Mouse (Mus musculus) limb, embryonic 13.5 days (tissue): ENCODE measurements around the gene Lhfp. TPM values are rescaled to one million over a fixed set of nuclear protein-coding genes. Genes with fewer than 3 reads are reported as not detected.

Experiments
- ATAC-seq: fragments of 200-750 bp; cut with Nextera tagmentation; 2 replicates; pipeline ENCODE4 v1.8.0; 2017; ENCODE audit warnings: low read depth, moderate number of reproducible peaks, moderate TSS enrichment; ENCODE audit not compliant: low FRiP score
- H3K27ac ChIP-seq: fragments of 300-500 bp; sonication (generic); 2 replicates; pipeline ENCODE4 v1.5.1; 2015; ENCODE audit warnings: inconsistent platforms, mild to moderate bottlenecking, moderate library complexity
- H3K27me3 ChIP-seq: fragments of 300-500 bp; sonication (generic); 2 replicates; pipeline ENCODE4 v1.6.1; 2015; ENCODE audit warnings: mild to moderate bottlenecking, inconsistent platforms
- H3K36me3 ChIP-seq: fragments of 300-500 bp; sonication (generic); 2 replicates; pipeline ENCODE4 v1.6.1; 2015; ENCODE audit warnings: inconsistent platforms, mild to moderate bottlenecking, moderate library complexity
- H3K4me1 ChIP-seq: fragments of 300-500 bp; sonication (generic); 2 replicates; pipeline ENCODE4 v1.6.1; 2015; ENCODE audit warnings: inconsistent platforms
- H3K4me2 ChIP-seq: fragments of 300-500 bp; sonication (generic); replicated peaks from 2 replicates; pipeline ENCODE4 v1.6.1; 2015; ENCODE audit warnings: inconsistent platforms, mild to moderate bottlenecking, moderate library complexity
- H3K4me3 ChIP-seq: fragments of 300-500 bp; sonication (generic); 2 replicates; pipeline ENCODE4 v1.5.1; 2015; ENCODE audit warnings: moderate library complexity, mild to moderate bottlenecking, inconsistent platforms
- H3K9ac ChIP-seq: fragments of 300-500 bp; sonication (generic); 2 replicates; pipeline ENCODE4 v1.6.1; 2015; ENCODE audit warnings: mild to moderate bottlenecking, inconsistent platforms
- H3K9me3 ChIP-seq: fragments of 300-500 bp; sonication (generic); 2 replicates; pipeline ENCODE4 v1.6.1; 2016; ENCODE audit warnings: inconsistent platforms
- WGBS: fragments of 180-500 bp; shearing (Covaris S2); methylation state at CpG from one replicate; pipeline ENCODE4 v1.1.7; 2015; 5-methylcytosine and 5-hydroxymethylcytosine counted together
- polyA plus RNA-seq: library from polyadenylated mRNA; unstranded; fragments of >200 nt; fragmentation: Nextera tagmentation; extraction: Ambion mirVana; gene quantifications from 2 replicates; pipeline ENCODE4 v1.2.1, GENCODE M21; 2015

Gene Lhfp
- polyA plus RNA-seq, 1 experiment from 2014 or later = 98.0 TPM

DNA sequence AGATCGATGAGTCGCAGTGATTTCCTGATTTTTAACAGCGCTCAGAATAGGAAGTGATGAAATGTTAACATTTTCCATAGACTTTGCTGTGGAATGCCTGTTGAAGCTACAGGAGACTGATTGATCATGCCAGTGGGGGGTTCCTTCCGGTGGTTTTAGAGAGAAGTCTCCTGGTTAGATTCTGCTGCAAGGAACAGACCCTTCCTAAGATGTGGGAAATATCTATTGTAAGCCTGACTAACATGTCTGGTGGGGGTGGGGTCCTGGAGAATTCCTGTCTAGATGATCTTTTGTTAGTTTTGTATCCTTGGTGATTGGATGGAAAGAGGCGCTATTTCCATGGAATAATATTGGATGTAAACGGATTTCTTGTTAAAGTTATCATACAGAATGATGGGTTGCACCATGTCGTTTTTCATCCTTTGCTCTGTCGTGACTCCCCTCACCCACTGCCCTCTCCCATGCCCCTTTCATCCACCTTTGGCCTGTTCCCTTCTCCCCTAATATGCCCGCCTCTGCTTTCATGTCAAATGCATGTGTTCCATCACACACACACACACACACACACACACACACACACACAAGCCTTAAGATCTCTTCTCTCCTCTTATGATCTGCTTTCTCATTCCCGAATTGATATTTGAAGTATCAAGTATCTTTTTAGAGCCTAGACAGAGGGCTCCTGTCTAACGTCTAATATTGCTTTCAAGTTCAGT, 165.3 kb downstream of the Lhfp start:
- Histone ChIP-seq H3K27ac (no peak overlapping the region), H3K9ac (no peak overlapping the region), H3K9me3 (no peaks in the 10 kb centered on the region), H3K4me2 (no peak overlapping the region), H3K27me3 (no peaks in the 10 kb centered on the region), H3K4me3 (no peak overlapping the region), H3K36me3 (no peaks in the 10 kb centered on the region), H3K4me1 (peaks cover 71% of the 10 kb centered on the region)
- WGBS = 71% methylated on average over 11 of the region's 11 CpGs
- no peak for ATAC-seq

DNA sequence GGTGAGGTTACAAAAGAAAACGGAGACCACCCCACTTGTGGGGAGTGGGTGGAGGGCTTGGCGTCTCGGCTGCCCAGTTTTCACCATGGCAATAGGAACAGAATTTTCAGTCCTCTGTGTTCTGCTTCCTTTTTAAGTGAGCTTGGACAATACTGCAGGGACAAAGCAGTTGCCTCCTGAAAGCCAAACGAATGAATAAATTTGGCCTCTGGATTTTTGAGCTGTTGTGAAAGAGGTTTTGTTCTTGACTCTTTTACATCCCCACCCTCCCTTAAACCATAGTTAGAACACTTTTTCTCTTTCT, 165.8 kb downstream of the Lhfp start:
- Histone ChIP-seq H3K4me3 (no peak overlapping the region), H3K9me3 (no peaks in the 10 kb centered on the region), H3K27ac (no peak overlapping the region), H3K9ac (no peak overlapping the region), H3K4me2 (no peak overlapping the region), H3K36me3 (no peaks in the 10 kb centered on the region), H3K27me3 (no peaks in the 10 kb centered on the region), H3K4me1 (peaks cover 68% of the 10 kb centered on the region)
- no peak for ATAC-seq
- WGBS = 68% methylated on average over 4 of the region's 4 CpGs

DNA sequence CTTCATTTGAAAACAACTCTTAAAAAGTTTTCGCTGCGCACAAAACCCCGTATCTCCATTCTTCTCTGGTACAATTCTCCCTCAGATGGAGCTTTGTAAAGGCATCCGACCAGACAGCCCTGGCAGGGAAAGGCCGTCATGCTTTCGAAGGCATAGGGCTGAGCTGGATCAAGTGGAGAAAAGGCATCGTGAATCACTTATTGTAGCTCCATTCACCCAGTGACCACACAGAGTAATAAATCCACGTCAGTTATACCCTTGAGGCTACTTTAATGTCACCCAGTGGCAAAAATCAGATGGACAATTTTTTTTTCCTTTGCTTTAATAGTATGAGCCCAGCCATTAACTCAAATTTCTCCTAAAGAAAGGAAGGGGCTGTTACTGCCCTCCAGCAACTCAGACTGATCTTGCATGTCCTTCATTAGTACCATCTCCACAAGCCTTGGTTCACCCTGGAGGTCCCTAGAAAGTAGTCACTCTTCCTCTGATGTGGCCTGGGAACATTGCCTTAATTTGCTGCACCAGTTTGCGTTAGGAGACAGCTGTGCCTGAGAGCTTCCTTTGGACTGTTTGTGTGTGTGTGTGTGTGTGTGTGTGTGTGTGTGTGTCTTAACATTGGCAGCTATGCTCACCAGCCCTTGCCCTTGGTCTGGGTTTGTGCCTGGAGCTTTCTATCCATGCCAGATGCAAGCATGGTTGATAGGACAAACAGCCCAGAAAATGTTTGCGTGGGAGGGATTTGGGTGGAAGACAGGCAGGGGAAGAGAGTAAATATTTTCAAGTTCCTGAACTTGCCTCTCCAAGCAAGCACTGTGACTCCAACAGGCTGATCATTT, 169.6 kb downstream of the Lhfp start:
- H3K36me3 ChIP-seq = no peaks in the 10 kb centered on the region
- H3K27ac ChIP-seq = no peak overlapping the region
- no peak overlapping the region for H3K4me3 ChIP-seq
- no peak for ATAC-seq
- WGBS = 52% methylated on average over 10 of the region's 10 CpGs
- H3K4me2 ChIP-seq = no peak overlapping the region
- peaks cover 58% of the 10 kb centered on the region for H3K4me1 ChIP-seq
- no peaks in the 10 kb centered on the region for H3K9me3 ChIP-seq
- no peak overlapping the region for H3K9ac ChIP-seq
- H3K27me3 ChIP-seq = no peaks in the 10 kb centered on the region

DNA sequence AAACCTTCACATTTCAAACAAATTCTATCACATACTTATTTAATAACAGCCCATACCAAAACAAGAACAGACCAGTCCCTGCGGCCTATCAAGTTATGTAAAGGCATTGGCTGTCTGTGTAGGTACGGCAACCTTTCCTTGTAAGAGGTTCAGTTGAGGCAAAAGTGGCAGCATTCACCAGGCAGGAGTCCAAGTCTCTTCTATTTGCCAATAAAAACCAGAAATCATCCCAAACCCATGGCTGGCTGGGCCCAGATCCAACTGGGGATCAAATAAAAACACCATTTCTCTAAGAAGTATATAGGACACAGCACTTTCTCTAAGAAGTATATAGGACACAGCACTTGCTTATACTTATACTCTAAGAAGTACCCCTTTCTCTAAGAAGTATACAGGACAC, 171.3 kb downstream of the Lhfp start:
- 47% methylated on average over 2 of the region's 2 CpGs for WGBS
- H3K4me2 ChIP-seq = no peak overlapping the region
- H3K36me3 ChIP-seq = no peaks in the 10 kb centered on the region
- ATAC-seq = peak; percentile 36; the same call in 1 of the 2 replicates
- no peaks in the 10 kb centered on the region for H3K27me3 ChIP-seq
- H3K4me3 ChIP-seq = no peak overlapping the region
- no peaks in the 10 kb centered on the region for H3K9me3 ChIP-seq
- H3K4me1 ChIP-seq = peaks cover 50% of the 10 kb centered on the region
- no peak overlapping the region for H3K9ac ChIP-seq
- no peak overlapping the region for H3K27ac ChIP-seq

DNA sequence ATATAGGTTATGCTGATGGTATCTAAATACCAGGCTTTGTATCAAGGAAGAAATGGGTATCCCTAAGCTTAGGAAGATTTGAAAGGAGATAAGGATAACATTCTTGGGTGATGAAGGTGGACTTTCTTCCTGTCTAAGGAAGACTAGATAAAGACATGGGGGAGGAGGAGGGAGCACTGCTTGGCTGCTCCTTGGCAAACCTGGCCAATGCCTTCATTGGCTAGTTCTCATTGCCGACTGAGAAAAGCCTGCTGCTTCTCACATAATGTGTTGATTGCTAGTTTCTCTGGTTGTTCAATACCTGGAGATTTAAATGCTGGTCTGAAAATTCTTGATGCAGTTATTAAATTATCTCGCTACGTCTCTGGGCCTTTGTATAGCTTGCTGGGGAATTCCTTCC, 172.0 kb downstream of the Lhfp start:
- no peak for ATAC-seq
- no peaks in the 10 kb centered on the region for H3K27me3 ChIP-seq
- H3K4me3 ChIP-seq = no peak overlapping the region
- no peak overlapping the region for H3K4me2 ChIP-seq
- peaks cover 50% of the 10 kb centered on the region for H3K4me1 ChIP-seq
- no peak overlapping the region for H3K9ac ChIP-seq
- no peaks in the 10 kb centered on the region for H3K9me3 ChIP-seq
- H3K27ac ChIP-seq = no peak overlapping the region
- 63% methylated on average over 3 of the region's 3 CpGs for WGBS
- no peaks in the 10 kb centered on the region for H3K36me3 ChIP-seq

DNA sequence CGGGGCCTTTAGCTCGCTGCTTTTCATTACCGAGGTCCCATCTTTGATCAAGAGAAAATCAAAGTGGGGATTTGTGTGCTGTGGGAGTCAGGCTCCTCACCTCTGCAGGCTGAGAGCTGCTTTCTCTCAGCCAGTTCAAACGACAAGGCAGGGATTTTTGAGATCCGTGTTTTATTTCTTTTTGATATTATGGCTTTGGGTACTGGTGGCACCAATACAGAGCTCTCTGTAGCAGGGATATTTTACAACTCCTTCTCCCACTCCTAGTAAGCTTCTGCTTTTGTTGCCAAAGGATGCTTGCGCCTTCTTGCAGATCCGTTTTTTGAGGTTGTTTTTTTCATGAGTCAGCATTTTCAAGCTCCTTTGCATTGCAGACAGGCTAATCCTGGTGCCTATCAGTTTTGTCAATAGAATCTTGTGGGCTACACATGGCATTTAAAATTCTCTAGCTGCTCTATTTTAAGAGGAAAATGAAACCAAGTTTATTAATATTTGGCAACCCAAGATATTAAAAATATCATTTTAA, 172.5 kb downstream of the Lhfp start:
- no peak for ATAC-seq

DNA sequence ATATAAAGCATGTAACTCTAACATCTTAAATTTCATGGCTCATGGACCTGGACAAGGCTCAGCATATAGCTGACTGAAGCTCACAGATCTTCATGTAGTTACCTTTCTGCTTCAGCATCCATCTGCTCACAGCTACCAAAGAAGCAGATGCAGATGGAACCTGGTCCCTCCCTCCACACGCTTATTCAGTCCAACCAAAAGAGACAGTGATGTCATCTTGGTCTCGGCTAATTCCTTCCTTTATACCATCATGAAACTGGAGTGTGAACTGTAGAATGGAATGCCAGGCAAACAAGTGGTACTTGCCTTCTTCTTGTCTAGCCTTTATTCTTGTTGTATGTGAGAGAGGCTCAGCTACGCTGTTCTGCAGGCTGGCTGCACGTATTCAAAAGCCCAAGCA, 173.1 kb downstream of the Lhfp start:
- Histone ChIP-seq H3K4me2 (no peak overlapping the region), H3K4me3 (no peak overlapping the region), H3K4me1 (peaks cover 43% of the 10 kb centered on the region), H3K9ac (no peak overlapping the region), H3K9me3 (no peaks in the 10 kb centered on the region), H3K27ac (no peak overlapping the region), H3K36me3 (no peaks in the 10 kb centered on the region), H3K27me3 (no peaks in the 10 kb centered on the region)
- 77% methylated on average over 4 of the region's 4 CpGs for WGBS
- ATAC-seq = no peak

More for the DNA sequence above, 172.5 kb downstream of the Lhfp start:
- Histone ChIP-seq H3K27ac (no peak overlapping the region), H3K9ac (no peak overlapping the region), H3K4me2 (no peak overlapping the region), H3K9me3 (no peaks in the 10 kb centered on the region), H3K36me3 (no peaks in the 10 kb centered on the region), H3K4me1 (peaks cover 47% of the 10 kb centered on the region), H3K4me3 (no peak overlapping the region), H3K27me3 (no peaks in the 10 kb centered on the region)
- WGBS = 47% methylated on average over 7 of the region's 7 CpGs

DNA sequence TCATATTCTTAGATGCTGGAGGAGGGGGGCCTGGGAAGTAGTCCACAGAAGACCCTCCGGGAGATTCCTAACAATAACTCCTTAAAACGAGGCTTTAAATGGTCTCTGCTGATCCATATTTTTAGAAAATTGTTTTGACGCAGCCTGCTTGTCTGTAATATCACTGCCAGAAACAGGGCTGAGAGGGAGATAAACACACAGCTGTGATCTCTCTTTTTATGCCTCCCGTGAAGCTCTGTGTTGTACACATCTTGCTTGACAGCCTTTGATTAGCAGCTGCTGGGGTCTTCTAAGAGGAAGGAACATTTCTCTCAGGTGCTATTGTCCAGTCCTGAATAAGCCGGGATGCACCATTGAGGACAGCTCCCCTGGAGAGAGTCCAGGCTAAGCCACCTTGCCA, 176.4 kb downstream of the Lhfp start:
- WGBS = 77% methylated on average over 5 of the region's 5 CpGs
- H3K27ac ChIP-seq = no peak overlapping the region
- no peak overlapping the region for H3K4me3 ChIP-seq
- H3K36me3 ChIP-seq = no peaks in the 10 kb centered on the region
- H3K27me3 ChIP-seq = no peaks in the 10 kb centered on the region
- peaks cover 31% of the 10 kb centered on the region for H3K4me1 ChIP-seq
- no peaks in the 10 kb centered on the region for H3K9me3 ChIP-seq
- H3K4me2 ChIP-seq = no peak overlapping the region
- ATAC-seq = no peak
- H3K9ac ChIP-seq = no peak overlapping the region

DNA sequence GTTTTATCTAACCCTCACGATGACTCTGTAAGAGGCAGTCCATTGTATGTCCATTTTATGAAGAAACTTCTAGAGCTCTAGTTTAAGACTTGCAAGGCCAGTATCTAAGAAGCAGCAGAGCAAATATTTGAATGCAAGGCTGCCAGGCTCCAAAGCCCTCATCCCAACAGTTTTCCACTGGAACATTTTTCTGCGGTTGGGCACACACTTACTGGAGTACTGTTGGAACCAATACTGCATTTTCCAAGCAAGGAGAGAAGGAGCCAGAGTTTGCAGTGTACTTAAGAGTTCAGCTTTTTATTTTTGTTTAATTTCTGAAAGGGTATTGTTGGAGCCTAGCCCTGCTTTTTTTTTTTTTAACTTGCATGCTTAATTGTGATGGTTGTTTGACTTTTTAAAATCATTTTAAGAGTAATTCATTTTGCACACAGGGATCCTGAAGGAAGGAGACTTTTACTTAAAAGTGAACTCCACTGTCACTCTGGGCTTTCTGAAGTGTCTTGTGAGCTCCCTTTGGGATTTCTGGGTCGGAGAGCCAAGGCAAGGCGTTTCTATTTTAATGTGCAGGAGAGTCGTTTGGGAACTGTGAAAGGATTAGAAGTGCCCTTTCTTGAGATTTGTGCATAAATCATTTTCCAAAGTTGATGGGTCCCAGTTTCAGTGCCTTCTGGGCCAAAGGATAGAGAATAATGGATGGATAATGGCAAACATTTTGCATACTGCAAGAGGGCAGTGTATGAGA, 180.4 kb downstream of the Lhfp start:
- H3K9me3 ChIP-seq = no peaks in the 10 kb centered on the region
- H3K4me2 ChIP-seq = no peak overlapping the region
- WGBS = 44% methylated on average over 5 of the region's 5 CpGs
- H3K27ac ChIP-seq = 0 out of 2 replicates have a peak overlapping the region, but pooled peaks have one; percentile 17
- H3K36me3 ChIP-seq = no peaks in the 10 kb centered on the region
- H3K9ac ChIP-seq = no peak overlapping the region
- no peak overlapping the region for H3K4me3 ChIP-seq
- peaks cover 29% of the 10 kb centered on the region for H3K4me1 ChIP-seq
- no peak for ATAC-seq
- H3K27me3 ChIP-seq = no peaks in the 10 kb centered on the region

DNA sequence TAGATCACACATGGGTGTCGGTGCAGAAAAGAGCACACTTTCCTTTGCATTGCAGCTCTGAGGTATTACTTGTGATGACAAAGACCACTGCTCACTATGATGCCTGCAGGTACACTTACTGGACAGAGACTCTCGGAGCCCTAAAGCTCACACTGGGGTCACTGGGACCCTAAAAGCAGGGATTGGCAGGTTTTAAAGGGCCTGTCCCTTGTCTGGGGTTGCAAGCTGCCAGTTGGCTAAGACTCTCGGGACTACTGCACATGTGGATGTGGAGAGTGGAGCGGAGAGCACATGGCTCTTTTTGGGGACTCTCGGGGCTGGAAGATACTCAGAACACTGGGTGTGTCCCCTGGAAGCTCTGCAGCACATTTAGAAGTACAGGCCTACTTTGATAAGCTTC, 182.8 kb downstream of the Lhfp start:
- ATAC-seq = no peak
- no peaks in the 10 kb centered on the region for H3K9me3 ChIP-seq
- H3K36me3 ChIP-seq = no peaks in the 10 kb centered on the region
- H3K27me3 ChIP-seq = no peaks in the 10 kb centered on the region
- H3K9ac ChIP-seq = no peak overlapping the region
- 86% methylated on average over 5 of the region's 5 CpGs for WGBS
- peaks cover 34% of the 10 kb centered on the region for H3K4me1 ChIP-seq
- no peak overlapping the region for H3K4me2 ChIP-seq
- H3K4me3 ChIP-seq = no peak overlapping the region
- H3K27ac ChIP-seq = no peak overlapping the region

DNA sequence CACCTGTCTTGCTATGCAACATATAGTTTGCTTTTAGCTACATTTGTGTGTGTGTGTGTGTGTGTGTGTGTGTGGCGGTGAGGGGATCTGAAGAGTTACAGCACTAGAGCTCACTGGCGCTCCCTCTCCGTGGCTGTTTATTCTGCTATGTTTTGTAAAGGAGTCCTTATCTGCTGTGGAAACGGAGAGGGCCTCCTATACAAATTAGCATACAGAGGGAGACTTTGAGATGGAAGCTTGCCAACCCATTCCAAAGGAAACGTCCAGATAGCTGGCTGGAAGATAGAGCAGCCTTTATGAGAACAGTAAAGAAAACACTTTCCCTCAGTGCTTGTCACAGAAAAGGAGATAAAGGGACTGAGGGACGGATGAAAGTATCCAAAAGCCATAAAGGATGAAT, 184.4 kb downstream of the Lhfp start:
- WGBS = 51% methylated on average over 6 of the region's 6 CpGs
- no peak overlapping the region for H3K9ac ChIP-seq
- H3K27me3 ChIP-seq = no peaks in the 10 kb centered on the region
- H3K4me1 ChIP-seq = peaks cover 35% of the 10 kb centered on the region
- no peaks in the 10 kb centered on the region for H3K36me3 ChIP-seq
- no peak overlapping the region for H3K4me3 ChIP-seq
- H3K9me3 ChIP-seq = no peaks in the 10 kb centered on the region
- peak overlapping the region; percentile 10; the same call in 1 of the 2 replicates for H3K27ac ChIP-seq
- no peak overlapping the region for H3K4me2 ChIP-seq
- ATAC-seq = no peak

DNA sequence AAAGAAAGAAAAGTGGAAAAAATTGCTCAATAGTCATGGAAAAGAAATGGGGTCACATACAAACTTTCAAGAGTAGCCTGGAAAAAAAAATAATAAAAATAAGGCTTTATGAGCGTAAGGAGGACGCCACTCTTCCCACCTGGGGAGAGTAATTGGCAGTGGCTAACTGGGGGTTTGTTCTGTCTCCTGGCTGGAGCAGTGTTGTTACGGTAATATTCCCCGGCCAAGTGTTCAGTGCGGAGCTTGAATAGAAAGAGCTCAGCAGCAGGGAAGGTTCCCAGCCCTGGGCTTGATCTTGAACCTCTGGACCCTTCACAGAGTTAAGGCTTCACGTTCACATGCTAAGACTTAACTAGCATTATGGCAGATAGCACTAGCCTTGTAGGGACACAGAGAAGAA, 184.9 kb downstream of the Lhfp start:
- H3K9ac ChIP-seq = no peak overlapping the region
- no peaks in the 10 kb centered on the region for H3K27me3 ChIP-seq
- H3K4me3 ChIP-seq = no peak overlapping the region
- 71% methylated on average over 6 of the region's 6 CpGs for WGBS
- H3K4me2 ChIP-seq = no peak overlapping the region
- H3K4me1 ChIP-seq = peaks cover 35% of the 10 kb centered on the region
- ATAC-seq = no peak
- no peaks in the 10 kb centered on the region for H3K36me3 ChIP-seq
- no peaks in the 10 kb centered on the region for H3K9me3 ChIP-seq
- no peak overlapping the region for H3K27ac ChIP-seq
